Mouse (Mus musculus): ENCODE measurements around the gene Hcrtr1. TPM values are rescaled to one million over a fixed set of nuclear protein-coding genes. Genes with fewer than 3 reads are reported as not detected.

The Hcrtr1 gene
- polyA plus RNA-seq (2016; fragmentation: Nextera tagmentation; extraction: Ambion mirVana): 0.12 and 0.43 TPM in 2 replicates

DNA sequence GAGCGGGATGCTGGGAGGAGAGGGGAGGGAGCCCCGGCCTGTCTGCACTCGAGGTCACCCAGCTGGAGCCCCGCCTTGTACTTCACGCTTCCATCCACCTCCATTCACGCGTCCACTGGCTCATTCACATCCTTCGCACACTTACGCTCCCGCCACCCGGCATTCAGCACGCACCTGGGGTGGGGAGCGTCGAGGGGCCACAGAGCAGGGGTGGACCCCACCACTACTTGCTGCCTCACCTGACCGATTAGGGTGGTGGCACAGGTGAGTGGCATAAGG is at the start of gene Hcrtr1:
TSS of gene Hcrtr1 (minus strand) at position 146 of the 279 bp plus-strand sequence.
- DNase-seq (ENCODE audit: low spot score): no peak
- Histone ChIP-seq H3K27me3 (ENCODE audit: insufficient read depth, poor library complexity, severe bottlenecking) (peaks cover 84% of the 10 kb centered on the region), H3K4me1 (peaks cover 33% of the 10 kb centered on the region), H3K27ac (peak within 1 kb of the TSS; percentile 45), H3K9me3 (no peaks in the 10 kb centered on the region), H3K36me3 (no peaks in the 10 kb centered on the region), H3K4me3 (peak within 1 kb of the TSS; percentile 61)
- WGBS: 0% methylated on average over 14 of the region's 15 CpGs

DNA sequence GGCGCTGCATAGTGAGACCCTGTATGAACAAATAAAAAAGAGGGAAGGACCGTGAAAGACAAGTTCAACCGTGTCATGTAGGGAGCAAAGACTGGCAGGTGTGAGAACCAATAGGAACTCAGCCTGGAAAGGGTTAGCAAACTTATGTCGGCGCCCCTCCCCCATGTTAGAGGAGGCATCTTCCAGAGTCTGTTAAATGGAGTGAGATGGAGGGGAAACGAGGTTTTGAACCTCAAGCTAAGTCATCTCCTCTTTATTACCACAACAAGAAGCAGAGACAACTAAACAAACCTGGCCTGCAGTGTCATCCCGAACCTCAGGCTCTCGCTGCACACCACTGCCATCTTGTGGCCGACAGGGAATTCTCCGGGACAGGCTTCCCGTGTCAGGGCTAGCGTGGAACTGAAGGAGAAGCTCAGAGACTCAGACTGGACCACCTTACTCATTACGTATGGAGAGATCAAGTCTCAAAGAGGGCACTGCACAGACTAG is 49.7 kb upstream of the Hcrtr1 start:
- H3K27ac ChIP-seq: no peak overlapping the region
- 3% methylated on average over 13 of the region's 13 CpGs for WGBS
- H3K9me3 ChIP-seq: no peaks in the 10 kb centered on the region
- peak overlapping the region; percentile 45 for H3K4me3 ChIP-seq
- H3K4me1 ChIP-seq: 0 out of 2 replicates have a peak, but pooled peaks cover 3% of the 10 kb centered on the region
- peak; percentile 92 for DNase-seq (ENCODE audit: low spot score)
- 0 out of 2 replicates have a peak, but pooled peaks cover 24% of the 10 kb centered on the region for H3K27me3 ChIP-seq (ENCODE audit: insufficient read depth, poor library complexity, severe bottlenecking)
- no peaks in the 10 kb centered on the region for H3K36me3 ChIP-seq

DNA sequence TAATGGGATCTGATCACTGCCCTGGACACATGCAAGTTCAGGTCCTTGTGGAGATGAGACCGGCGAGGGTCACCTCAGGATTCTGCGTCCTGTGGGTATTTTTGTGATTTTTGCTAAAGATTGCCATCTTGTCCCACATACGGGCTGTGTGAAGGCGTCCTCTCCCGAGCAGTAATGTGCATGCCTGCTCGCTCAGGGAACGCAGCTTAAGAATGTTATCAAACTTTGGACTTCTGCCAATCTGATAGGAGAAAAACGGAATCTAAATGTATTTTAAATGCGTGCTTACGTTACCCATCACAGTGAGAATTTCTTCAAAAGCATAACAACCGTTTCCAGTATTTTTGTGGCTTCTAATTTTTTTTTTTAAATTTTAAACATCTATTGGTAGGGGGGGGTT is 47.7 kb upstream of the Hcrtr1 start:
- Histone ChIP-seq H3K36me3 (no peaks in the 10 kb centered on the region), H3K9me3 (no peaks in the 10 kb centered on the region), H3K4me1 (peaks cover 12% of the 10 kb centered on the region; the same call in 1 of the 2 replicates), H3K4me3 (no peak overlapping the region), H3K27ac (no peak overlapping the region), H3K27me3 (ENCODE audit: insufficient read depth, poor library complexity, severe bottlenecking) (peaks cover 27% of the 10 kb centered on the region; the same call in 1 of the 2 replicates)
- WGBS: 68% methylated on average over 12 of the region's 12 CpGs
- no peak for DNase-seq (ENCODE audit: low spot score)

DNA sequence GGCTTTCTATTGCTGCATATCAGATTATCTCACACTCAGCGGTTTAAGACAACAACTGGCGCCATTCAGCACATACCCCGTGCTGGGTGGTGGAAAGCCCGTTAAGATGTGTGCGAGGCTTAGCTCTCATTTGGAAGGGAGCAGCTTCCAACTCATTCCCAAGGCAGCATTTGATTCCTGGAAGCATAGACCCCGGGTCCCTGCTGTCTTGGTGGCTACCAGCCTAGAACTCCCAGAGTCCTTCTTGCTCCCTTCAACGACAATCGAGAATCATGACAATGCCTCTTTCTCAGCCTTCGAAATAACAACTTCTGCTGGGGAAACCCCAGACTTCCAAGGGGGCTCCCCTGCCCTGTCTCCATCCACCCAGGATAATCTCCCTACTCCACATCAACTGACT is 47.3 kb upstream of the Hcrtr1 start:
- no peak for DNase-seq (ENCODE audit: low spot score)
- 66% methylated on average over 9 of the region's 9 CpGs for WGBS
- H3K27ac ChIP-seq: no peak overlapping the region
- H3K4me3 ChIP-seq: no peak overlapping the region
- H3K9me3 ChIP-seq: no peaks in the 10 kb centered on the region
- peaks cover 16% of the 10 kb centered on the region; the same call in 1 of the 2 replicates for H3K4me1 ChIP-seq
- no peaks in the 10 kb centered on the region for H3K36me3 ChIP-seq
- H3K27me3 ChIP-seq (ENCODE audit: insufficient read depth, poor library complexity, severe bottlenecking): peaks cover 26% of the 10 kb centered on the region; the same call in 1 of the 2 replicates

DNA sequence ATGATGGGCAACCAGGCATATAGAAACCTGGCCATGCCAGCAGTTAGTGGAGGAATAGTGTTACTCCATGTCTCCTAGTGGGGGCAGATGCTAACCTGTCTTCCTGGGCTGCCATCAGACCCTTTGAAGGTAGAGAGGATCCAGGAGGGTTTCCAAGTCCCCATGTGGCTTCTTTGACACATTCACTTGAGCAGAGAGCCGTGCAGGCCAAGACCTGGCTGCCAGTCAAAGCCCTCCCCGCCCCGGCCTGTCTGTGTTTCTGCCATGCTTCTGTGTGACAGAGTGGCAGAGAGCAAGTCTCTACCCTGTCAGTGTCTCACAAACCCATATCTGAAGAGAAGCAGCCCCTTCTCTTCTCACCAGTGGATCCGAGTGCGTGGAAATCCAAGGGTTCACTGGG is 44.7 kb upstream of the Hcrtr1 start:
- Histone ChIP-seq H3K36me3 (no peaks in the 10 kb centered on the region), H3K4me3 (no peak overlapping the region), H3K9me3 (no peaks in the 10 kb centered on the region), H3K4me1 (peaks cover 19% of the 10 kb centered on the region; the same call in 1 of the 2 replicates), H3K27me3 (ENCODE audit: insufficient read depth, poor library complexity, severe bottlenecking) (peaks cover 30% of the 10 kb centered on the region), H3K27ac (no peak overlapping the region)
- WGBS: 84% methylated on average over 5 of the region's 5 CpGs
- no peak for DNase-seq (ENCODE audit: low spot score)

DNA sequence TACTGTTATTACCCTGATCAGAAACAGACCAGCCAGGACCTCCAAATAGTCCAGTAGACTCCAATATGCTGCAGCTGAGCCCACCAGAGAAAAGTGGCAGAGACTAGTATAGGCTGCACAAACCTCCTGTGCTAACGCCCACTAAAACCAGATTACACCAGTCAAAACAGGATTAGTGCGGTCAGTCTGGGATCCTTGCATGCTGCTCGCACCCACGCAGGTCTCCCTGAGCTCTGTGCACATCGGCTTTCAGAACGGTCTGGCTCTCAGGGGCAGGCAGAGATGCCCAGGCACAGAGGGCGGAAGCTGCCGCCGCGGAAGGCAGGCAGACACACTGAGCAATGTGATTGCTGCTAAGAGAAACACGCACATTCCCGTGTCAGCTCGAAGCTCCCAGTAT is 43.9 kb upstream of the Hcrtr1 start:
- no peaks in the 10 kb centered on the region for H3K36me3 ChIP-seq
- 78% methylated on average over 13 of the region's 13 CpGs for WGBS
- DNase-seq (ENCODE audit: low spot score): no peak
- peaks cover 16% of the 10 kb centered on the region; the same call in 1 of the 2 replicates for H3K4me1 ChIP-seq
- H3K27ac ChIP-seq: peak overlapping the region; percentile 45; the same call in 1 of the 2 replicates
- H3K9me3 ChIP-seq: no peaks in the 10 kb centered on the region
- no peak overlapping the region for H3K4me3 ChIP-seq
- peaks cover 30% of the 10 kb centered on the region for H3K27me3 ChIP-seq (ENCODE audit: insufficient read depth, poor library complexity, severe bottlenecking)

DNA sequence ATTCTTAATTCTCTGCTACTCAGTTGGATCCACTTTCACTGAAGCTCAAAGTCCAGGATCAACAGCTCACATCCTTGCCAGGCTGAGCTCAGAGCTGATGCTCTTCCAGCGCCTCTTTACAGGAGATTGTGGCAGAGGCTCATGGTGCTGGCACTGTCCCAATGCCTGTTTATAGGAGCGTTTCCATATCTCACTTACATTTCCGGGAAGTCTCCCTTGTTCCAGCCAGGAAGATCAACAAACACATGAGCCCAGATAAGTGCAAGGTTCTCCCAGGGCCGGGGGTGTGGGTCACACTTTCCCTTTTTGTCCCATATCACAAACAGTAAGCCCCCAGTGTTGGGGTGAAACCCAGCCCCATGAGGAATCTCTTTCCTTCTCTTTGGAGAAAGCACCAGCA is 42.7 kb upstream of the Hcrtr1 start:
- 38% methylated on average over 4 of the region's 4 CpGs for WGBS
- Histone ChIP-seq H3K27ac (0 out of 2 replicates have a peak overlapping the region, but pooled peaks have one; percentile 10), H3K27me3 (ENCODE audit: insufficient read depth, poor library complexity, severe bottlenecking) (peaks cover 30% of the 10 kb centered on the region), H3K9me3 (no peaks in the 10 kb centered on the region), H3K4me1 (peaks cover 26% of the 10 kb centered on the region), H3K36me3 (no peaks in the 10 kb centered on the region), H3K4me3 (no peak overlapping the region)
- no peak for DNase-seq (ENCODE audit: low spot score)

DNA sequence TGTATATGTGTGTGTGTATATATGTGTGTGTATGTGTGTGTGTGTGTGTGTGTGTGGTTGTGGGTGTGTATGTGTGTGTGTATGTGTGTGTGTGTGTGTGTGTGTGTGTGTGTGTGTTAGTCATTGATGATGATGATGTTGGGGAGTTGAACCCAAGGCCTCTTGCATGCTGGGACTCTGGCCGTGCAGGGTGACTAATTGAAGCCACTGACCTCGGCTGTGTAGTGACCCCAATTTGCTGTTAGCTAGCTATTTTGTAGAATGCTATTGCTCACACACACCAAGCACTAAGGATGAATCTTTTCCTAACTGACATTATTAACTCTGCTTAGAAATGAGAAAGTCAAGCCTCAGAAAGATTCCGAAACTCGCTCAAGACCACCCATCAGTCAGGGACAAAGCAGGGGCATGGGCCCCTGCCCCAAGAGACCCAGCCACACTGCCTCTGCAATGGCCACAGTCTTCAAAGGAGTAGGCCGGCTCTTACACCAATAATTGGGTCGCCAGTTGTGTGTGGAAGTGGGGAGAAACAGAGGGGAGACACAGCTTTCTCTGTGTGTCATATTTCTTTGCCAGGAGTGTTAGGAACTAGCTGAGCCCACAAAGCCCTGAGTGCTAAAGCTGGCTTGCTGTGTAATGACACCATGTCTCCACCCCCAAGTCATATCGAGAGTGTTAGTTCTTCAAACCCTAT is 41.9 kb upstream of the Hcrtr1 start:
- H3K27ac ChIP-seq: no peak overlapping the region
- no peak for DNase-seq (ENCODE audit: low spot score)
- no peak overlapping the region for H3K4me3 ChIP-seq
- peaks cover 34% of the 10 kb centered on the region for H3K4me1 ChIP-seq
- H3K27me3 ChIP-seq (ENCODE audit: insufficient read depth, poor library complexity, severe bottlenecking): peaks cover 30% of the 10 kb centered on the region
- H3K9me3 ChIP-seq: no peaks in the 10 kb centered on the region
- 71% methylated on average over 7 of the region's 7 CpGs for WGBS
- H3K36me3 ChIP-seq: no peaks in the 10 kb centered on the region

DNA sequence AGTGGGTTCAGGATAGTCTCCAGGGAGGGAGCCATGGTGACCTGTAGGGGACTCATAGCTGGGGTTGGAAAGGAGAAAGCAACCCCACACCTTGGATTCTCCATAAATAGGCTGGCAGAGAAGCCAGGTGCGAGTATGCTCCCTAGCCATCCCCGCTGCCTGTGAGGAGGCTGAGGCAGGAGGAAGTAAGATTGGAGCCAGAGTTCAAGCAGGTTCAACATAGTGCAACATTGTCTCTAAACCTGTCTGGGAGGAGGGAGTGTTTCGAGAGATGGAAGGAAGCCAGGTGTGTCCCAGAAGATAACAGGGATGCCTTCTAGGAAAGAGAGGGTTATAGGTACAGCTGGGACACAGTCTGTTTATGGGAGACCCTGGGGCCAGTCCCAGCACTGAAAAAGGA is 40.7 kb upstream of the Hcrtr1 start:
- Histone ChIP-seq H3K27me3 (ENCODE audit: insufficient read depth, poor library complexity, severe bottlenecking) (peaks cover 30% of the 10 kb centered on the region), H3K27ac (no peak overlapping the region), H3K4me3 (no peak overlapping the region), H3K9me3 (no peaks in the 10 kb centered on the region), H3K4me1 (peaks cover 46% of the 10 kb centered on the region), H3K36me3 (no peaks in the 10 kb centered on the region)
- DNase-seq (ENCODE audit: low spot score): no peak
- WGBS: 86% methylated on average over 3 of the region's 3 CpGs

DNA sequence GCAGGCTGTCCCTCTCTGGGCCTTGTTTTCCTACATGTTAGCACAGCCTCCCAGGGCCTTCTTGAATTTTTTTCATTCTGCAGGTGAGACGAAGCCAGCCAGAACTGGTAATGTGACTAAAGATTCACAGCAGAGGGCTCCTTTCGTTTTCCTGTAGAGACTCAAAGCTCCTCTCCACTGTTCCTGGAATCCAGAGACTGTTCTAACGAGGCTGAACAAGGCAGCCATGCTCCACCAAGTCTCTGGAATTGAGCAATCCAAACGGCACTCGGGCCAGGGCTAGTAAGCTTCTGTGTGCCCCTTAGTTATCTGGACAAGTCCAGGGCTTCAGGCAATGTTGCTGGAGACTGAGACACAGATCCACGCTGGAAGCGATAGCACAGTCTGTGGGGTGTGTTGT is 38.4 kb upstream of the Hcrtr1 start:
- DNase-seq (ENCODE audit: low spot score): no peak
- Histone ChIP-seq H3K4me1 (peaks cover 65% of the 10 kb centered on the region), H3K9me3 (no peaks in the 10 kb centered on the region), H3K27me3 (ENCODE audit: insufficient read depth, poor library complexity, severe bottlenecking) (peaks cover 28% of the 10 kb centered on the region), H3K27ac (peak overlapping the region; percentile 37), H3K36me3 (no peaks in the 10 kb centered on the region), H3K4me3 (no peak overlapping the region)
- 57% methylated on average over 7 of the region's 7 CpGs for WGBS

DNA sequence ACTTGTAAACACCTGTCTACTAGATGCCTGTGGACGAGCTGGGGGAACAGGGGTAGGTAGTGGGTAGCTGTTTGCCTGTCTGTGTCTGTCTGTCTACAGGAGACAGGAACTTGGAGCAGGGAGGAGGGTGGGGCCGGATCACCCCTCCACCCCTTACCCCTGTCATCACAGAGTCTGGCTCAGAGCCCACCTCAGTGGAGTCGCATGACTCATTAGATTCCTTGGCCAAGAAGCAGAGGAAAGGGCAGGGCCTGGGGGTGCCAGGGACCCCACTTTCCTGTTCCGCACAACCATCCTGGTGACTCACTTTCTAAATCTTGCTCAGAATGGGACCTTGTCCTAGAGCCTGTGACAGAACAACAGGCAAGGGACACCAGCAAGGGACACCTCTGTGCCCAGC is 37.9 kb upstream of the Hcrtr1 start:
- Histone ChIP-seq H3K4me1 (peaks cover 66% of the 10 kb centered on the region), H3K9me3 (no peaks in the 10 kb centered on the region), H3K27ac (peak overlapping the region; percentile 37; the same call in 1 of the 2 replicates), H3K36me3 (no peaks in the 10 kb centered on the region), H3K27me3 (ENCODE audit: insufficient read depth, poor library complexity, severe bottlenecking) (peaks cover 28% of the 10 kb centered on the region), H3K4me3 (no peak overlapping the region)
- WGBS: 57% methylated on average over 4 of the region's 4 CpGs
- no peak for DNase-seq (ENCODE audit: low spot score)

DNA sequence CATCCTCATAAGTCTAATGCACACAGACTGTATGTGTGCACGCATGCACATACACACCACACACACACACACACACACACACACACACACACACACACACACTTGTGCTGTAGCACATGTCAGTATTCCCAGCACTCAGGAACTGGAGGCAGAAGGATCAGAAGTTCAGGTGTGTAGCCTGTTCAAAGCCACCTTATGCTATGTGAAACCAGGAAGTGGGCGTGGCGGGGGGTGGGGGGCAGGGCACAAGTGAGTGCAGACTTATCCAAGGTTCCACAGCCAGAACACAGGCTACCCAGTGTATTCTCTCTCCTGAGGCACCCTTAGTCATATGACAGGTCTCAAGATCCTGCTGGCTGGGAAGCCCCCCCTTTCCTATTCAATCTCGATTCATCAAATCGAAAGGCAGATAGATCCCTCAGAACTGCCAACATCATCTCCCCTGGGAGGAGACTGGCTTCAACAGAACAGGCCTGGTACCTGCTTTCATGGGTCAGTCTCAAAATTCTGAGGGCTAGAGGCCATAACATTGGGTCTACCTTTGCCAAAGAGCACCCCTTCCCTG is 37.1 kb upstream of the Hcrtr1 start:
- peak overlapping the region; percentile 37; the same call in 1 of the 2 replicates for H3K27ac ChIP-seq

DNA sequence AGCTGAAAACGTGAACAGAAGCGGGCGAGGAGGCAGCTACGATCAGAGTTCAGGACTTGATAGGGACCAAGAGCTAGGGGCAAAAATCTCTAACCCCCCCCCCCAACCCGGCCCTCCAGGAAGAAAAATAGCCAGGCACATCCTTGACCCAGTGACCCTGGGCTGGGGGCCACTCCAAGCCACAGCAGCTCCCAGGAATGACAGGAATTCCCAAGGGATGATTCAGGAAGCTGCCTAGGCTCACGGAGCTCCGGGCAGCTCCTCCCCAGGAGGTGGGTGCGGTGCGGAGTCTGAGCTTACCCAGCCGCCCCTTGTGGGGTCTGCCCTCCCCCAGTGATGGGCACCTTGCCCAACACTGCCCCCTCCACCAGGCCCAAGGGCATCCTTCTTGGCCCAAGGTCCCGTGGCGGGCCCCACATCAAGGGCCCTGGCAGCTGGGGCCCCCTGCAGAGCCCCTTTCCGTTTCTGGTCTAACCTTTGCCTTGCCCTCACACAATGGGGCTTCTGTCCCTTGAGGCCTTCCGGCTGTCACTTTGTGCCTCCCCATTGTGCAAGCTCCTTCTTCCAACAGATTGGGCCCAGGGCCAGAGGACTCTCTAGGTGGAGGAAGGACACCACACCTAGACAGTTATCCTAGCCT is 36.0 kb upstream of the Hcrtr1 start, which contains the start of gene Tinagl1:
TSS of gene Tinagl1 (minus strand) at position 51 of the 640 bp plus-strand sequence.
- peak within 1 kb of the TSS; percentile 89 for H3K27ac ChIP-seq
- no peaks in the 10 kb centered on the region for H3K9me3 ChIP-seq

More for the DNA sequence above, 37.1 kb upstream of the Hcrtr1 start:
- no peak for DNase-seq (ENCODE audit: low spot score)
- 78% methylated on average over 5 of the region's 5 CpGs for WGBS
- Histone ChIP-seq H3K27me3 (ENCODE audit: insufficient read depth, poor library complexity, severe bottlenecking) (peaks cover 28% of the 10 kb centered on the region), H3K36me3 (no peaks in the 10 kb centered on the region), H3K4me1 (peaks cover 68% of the 10 kb centered on the region), H3K9me3 (no peaks in the 10 kb centered on the region), H3K4me3 (no peak overlapping the region)

More for the DNA sequence above, 36.0 kb upstream of the Hcrtr1 start, which contains the start of gene Tinagl1:
- no peak for DNase-seq (ENCODE audit: low spot score)
- H3K27me3 ChIP-seq (ENCODE audit: insufficient read depth, poor library complexity, severe bottlenecking): peaks cover 25% of the 10 kb centered on the region
- WGBS: 2% methylated on average over 14 of the region's 14 CpGs
- peaks cover 74% of the 10 kb centered on the region for H3K4me1 ChIP-seq
- H3K36me3 ChIP-seq: no peaks in the 10 kb centered on the region
- H3K4me3 ChIP-seq: peak within 1 kb of the TSS; percentile 59

Measured in heart, embryonic 10.5 days (tissue).